Mouse (Mus musculus) hindbrain, postnatal 0 days (tissue): ENCODE results near the gene D930048N14Rik. TPM values are rescaled to one million over a fixed set of nuclear protein-coding genes. Genes with fewer than 3 reads are reported as not detected.
A peak's percentile ranks its signal among the peaks of the same experiment; 100 is the strongest.
"Not testable (repeated sequence)": the region's sequence is repeated elsewhere in the genome, so short reads cannot be mapped to it uniquely, and the experiment has no call there.

Experiments
- ATAC-seq: fragments of 200-750 bp; cut with Nextera tagmentation; 2 replicates; pipeline ENCODE4 v1.8.0; 2017; ENCODE audit warnings: mild to moderate bottlenecking, moderate TSS enrichment, moderate library complexity
- DNase-seq: peaks from one replicate; pipeline ENCODE4 v3.0.0-alpha.2; 2015; ENCODE audit warnings: low spot score
- H3K27ac ChIP-seq: fragments of 300-500 bp; sonication (generic); 2 replicates; pipeline ENCODE4 v1.5.1; 2014; ENCODE audit warnings: mild to moderate bottlenecking
- H3K27me3 ChIP-seq: fragments of 300-500 bp; sonication (generic); 2 replicates; pipeline ENCODE4 v1.6.1; 2014; ENCODE audit warnings: low read length, mixed read lengths; ENCODE audit not compliant: insufficient read depth
- H3K36me3 ChIP-seq: fragments of 300-500 bp; sonication (generic); 2 replicates; pipeline ENCODE4 v1.6.1; 2014; ENCODE audit warnings: low read length, mixed read lengths; ENCODE audit not compliant: insufficient read depth
- H3K4me1 ChIP-seq: fragments of 300-500 bp; sonication (generic); 2 replicates; pipeline ENCODE4 v1.6.1; 2014; ENCODE audit warnings: antibody characterized with exemption, low read length, mixed read lengths; ENCODE audit not compliant: insufficient read depth
- H3K4me2 ChIP-seq: fragments of 300-500 bp; sonication (generic); 2 replicates; pipeline ENCODE4 v1.6.1; 2014; ENCODE audit warnings: low read depth, mild to moderate bottlenecking, low read length, moderate library complexity, mixed read lengths
- H3K4me3 ChIP-seq: fragments of 300-500 bp; sonication (generic); 2 replicates; pipeline ENCODE4 v1.5.1; 2014; ENCODE audit warnings: low read length
- H3K9ac ChIP-seq: fragments of 300-500 bp; sonication (generic); replicated peaks from 2 replicates; pipeline ENCODE4 v1.6.1; 2014; ENCODE audit warnings: mild to moderate bottlenecking, low read length, moderate library complexity, mixed read lengths
- H3K9me3 ChIP-seq: fragments of 300-500 bp; sonication (generic); 2 replicates; pipeline ENCODE4 v1.6.1; 2016; ENCODE audit warnings: low read length, mixed read lengths
- CTCF ChIP-seq: IDR thresholded peaks from 2 replicates; pipeline ENCODE4 v1.5.1; 2016; ENCODE audit warnings: antibody characterized with exemption, control low read depth, low read depth
- WGBS: fragments of 180-500 bp; shearing (Covaris S2); extraction: QIAGEN DNeasy Blood & Tissue Kit; methylation state at CpG from one replicate; pipeline ENCODE4 v1.1.7; 2014; 5-methylcytosine and 5-hydroxymethylcytosine counted together
- polyA plus RNA-seq: library from polyadenylated mRNA; unstranded; fragments of >200 nt; fragmentation: Nextera tagmentation; extraction: Ambion mirVana; gene quantifications from 2 replicates; pipeline ENCODE4 v1.2.1, GENCODE M21; 2015
- total RNA-seq: library from RNA; depleted of rRNA; stranded (reverse); fragments of >200 nt; gene quantifications from 2 replicates; pipeline ENCODE4 v1.2.3, GENCODE M21; 2014

The D930048N14Rik gene
- total and polyA plus RNA-seq, 2 experiments from 2014 or later = 1.1 to 2.3 TPM

- Histone ChIP-seq H3K4me3 (peak within 1 kb of the TSS; percentile 79), H3K36me3 (peaks cover 3% of the 10 kb centered on the region; the same call in 1 of the 2 replicates), H3K9ac (peak within 1 kb of the TSS; percentile 69), H3K27me3 (no peaks in the 10 kb centered on the region), H3K4me2 (peak within 1 kb of the TSS; percentile 86), H3K4me1 (no peaks in the 10 kb centered on the region; the same call in 1 of the 2 replicates), H3K9me3 (no peaks in the 10 kb centered on the region), H3K27ac (peak within 1 kb of the TSS; percentile 99)
- DNase-seq (peak; percentile 100), ATAC-seq (peak; percentile 99)
- WGBS = under 1% methylated on average over 60 of the region's 60 CpGs
- no peak for TF ChIP-seq CTCF
Measured at GRCm38 (mm10) chr11:51688330-51689328, 37.9 kb downstream of the D930048N14Rik start, which contains the start of gene 0610009B22Rik. Gene 0610009B22Rik (minus strand): TSS chr11:51688874.

DNA sequence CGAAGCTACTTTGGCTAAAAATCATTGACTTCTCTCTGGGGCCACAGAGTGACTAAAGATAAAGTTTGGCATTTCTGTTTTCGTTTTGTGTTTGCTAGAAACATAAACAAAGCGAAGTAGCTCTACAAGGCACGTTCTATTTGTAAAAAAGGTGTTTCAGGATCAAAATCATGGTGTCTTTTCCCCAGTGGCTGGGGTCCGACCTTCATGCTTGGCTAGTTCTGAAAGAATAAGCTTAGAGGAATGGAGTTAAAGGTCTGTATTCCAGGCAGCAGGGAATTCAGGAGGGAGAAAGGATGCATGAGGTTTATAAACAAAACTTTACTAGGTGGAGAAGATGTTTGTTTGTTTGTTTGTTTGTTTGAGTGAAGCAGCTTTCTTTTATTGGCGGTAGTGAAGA, 38.6 kb downstream of the D930048N14Rik start:
- Histone ChIP-seq H3K27ac (peak overlapping the region; percentile 99), H3K4me1 (no peaks in the 10 kb centered on the region; the same call in 1 of the 2 replicates), H3K4me3 (peak overlapping the region; percentile 79), H3K4me2 (peak overlapping the region; percentile 86), H3K9me3 (no peaks in the 10 kb centered on the region), H3K9ac (peak overlapping the region; percentile 69), H3K36me3 (peaks cover 3% of the 10 kb centered on the region; the same call in 1 of the 2 replicates), H3K27me3 (no peaks in the 10 kb centered on the region)
- 23% methylated on average over 6 of the region's 6 CpGs for WGBS
- ATAC-seq = no peak
- DNase-seq = no peak
- TF ChIP-seq CTCF = no peak

DNA sequence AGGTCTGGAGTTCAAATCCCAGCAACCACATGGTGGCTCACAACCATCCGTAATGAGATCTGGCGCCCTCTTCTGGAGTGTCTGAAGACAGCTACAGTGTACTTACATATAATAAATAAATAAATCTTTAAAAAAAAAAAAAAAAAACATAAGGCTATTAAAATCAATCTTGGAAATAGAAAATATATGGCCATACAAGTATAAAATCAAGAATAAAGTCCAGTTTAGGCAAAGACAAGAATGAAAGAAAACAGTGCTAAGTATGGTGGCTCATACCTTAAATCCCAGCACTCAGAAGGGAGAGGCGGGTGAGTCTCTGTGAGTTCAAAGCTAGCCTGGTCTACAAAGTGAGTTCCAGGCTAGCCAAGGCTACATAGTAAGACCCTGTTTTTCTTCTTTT, 39.8 kb downstream of the D930048N14Rik start:
- not testable (repeated sequence) for H3K4me2 ChIP-seq, ATAC-seq, H3K9me3 ChIP-seq, H3K9ac ChIP-seq, H3K27me3 ChIP-seq, H3K36me3 ChIP-seq, H3K4me1 ChIP-seq, H3K27ac ChIP-seq, H3K4me3 ChIP-seq, DNase-seq
- WGBS = 100% methylated on average over 1 of the region's 3 CpGs

- Histone ChIP-seq H3K27me3 (no peaks in the 10 kb centered on the region), H3K4me2 (no peak overlapping the region), H3K27ac (no peak overlapping the region), H3K4me1 (no peaks in the 10 kb centered on the region), H3K4me3 (no peak overlapping the region), H3K36me3 (peaks cover 31% of the 10 kb centered on the region), H3K9ac (no peak overlapping the region), H3K9me3 (no peaks in the 10 kb centered on the region)
- 93% methylated on average over 3 of the region's 3 CpGs for WGBS
- ATAC-seq = no peak
- DNase-seq = no peak
- no peak for TF ChIP-seq CTCF
Measured at GRCm38 (mm10) chr11:51694984-51695383, 44.2 kb downstream of the D930048N14Rik start.

DNA sequence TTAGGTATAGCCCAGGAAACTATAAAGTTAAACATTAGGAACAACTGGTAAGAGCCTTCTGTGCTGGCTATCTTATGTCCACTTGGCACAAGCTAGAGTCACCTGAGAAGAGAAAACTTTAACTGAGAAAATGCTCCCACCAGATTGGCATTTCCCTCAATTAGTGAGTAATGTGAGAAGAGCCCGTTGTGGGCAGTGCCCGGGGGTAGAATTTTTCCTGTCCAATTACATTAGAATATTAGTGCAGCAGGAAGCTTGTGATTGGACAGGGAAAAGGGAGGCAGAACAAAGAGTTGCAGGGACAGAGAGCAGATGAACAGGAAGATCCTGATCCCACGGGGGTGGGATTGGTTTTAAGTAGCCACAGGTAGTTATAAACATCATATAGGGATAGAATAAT, 52.1 kb downstream of the D930048N14Rik start:
- no peak overlapping the region for H3K4me2 ChIP-seq
- DNase-seq (no peak), ATAC-seq (no peak)
- H3K27me3 ChIP-seq = no peaks in the 10 kb centered on the region
- no peak overlapping the region for H3K9ac ChIP-seq
- peaks cover 46% of the 10 kb centered on the region for H3K36me3 ChIP-seq
- 77% methylated on average over 3 of the region's 3 CpGs for WGBS
- no peak overlapping the region for H3K27ac ChIP-seq
- H3K4me1 ChIP-seq = no peaks in the 10 kb centered on the region
- H3K4me3 ChIP-seq = no peak overlapping the region
- TF ChIP-seq CTCF = no peak
- H3K9me3 ChIP-seq = no peaks in the 10 kb centered on the region

DNA sequence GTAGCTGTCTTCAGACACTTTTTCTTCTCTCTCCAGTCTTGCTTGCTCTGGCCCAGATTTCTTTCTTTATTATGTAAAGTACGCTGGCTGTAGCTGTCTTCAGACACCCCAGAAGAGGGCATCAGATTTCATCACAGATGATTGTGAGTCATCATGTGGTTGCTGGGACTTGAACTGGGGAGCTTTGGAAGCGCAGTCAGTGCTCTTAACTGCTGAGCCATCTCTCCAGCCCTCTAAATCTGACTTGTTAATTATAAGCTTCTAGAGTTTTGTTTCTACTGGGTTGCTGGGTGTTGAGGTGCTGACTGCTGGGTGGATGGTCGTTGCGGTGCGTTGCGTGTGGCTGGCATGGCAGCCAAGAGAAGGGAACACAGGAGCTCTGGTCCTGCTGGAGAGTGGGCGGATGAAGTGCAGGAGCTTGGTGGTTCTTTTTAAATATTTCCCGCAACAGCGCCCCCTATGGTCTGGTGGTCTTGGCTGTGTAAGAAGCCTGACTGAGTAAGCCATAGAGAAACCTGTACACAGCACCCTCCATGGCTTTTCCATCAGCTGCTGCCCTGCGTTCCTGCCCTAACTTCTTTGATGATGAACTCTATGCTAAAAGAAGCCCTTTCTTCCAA, 52.7 kb downstream of the D930048N14Rik start:
- Histone ChIP-seq H3K36me3 (peaks cover 46% of the 10 kb centered on the region), H3K9ac (no peak overlapping the region), H3K4me1 (no peaks in the 10 kb centered on the region), H3K4me2 (no peak overlapping the region), H3K27ac (no peak overlapping the region), H3K4me3 (no peak overlapping the region), H3K9me3 (no peaks in the 10 kb centered on the region), H3K27me3 (no peaks in the 10 kb centered on the region)
- peak; percentile 37 for TF ChIP-seq CTCF
- DNase-seq (peak; percentile 38), ATAC-seq (no peak)
- 62% methylated on average over 10 of the region's 10 CpGs for WGBS
